Mouse (Mus musculus) lung, adult 2 months (tissue): ENCODE results near the gene Cd40.

Experiments
- CTCF ChIP-seq: fragments of 200-500 bp; IDR thresholded peaks from 2 replicates; pipeline ENCODE4 v1.5.1; 2011; ENCODE audit warnings: mild to moderate bottlenecking, low read length, control low read depth; ENCODE audit not compliant: insufficient read depth
- POLR2A ChIP-seq: fragments of 200-500 bp; IDR thresholded peaks from 2 replicates; pipeline ENCODE4 v1.6.1; 2011; ENCODE audit warnings: low read depth, mild to moderate bottlenecking, control low read depth, low read length, borderline replicate concordance; ENCODE audit errors: extremely low read depth

GRCm38 (mm10) chr2:165081257-165081656 is 25.8 kb downstream of the Cd40 start:
- TF ChIP-seq POLR2A (no peak), CTCF (no peak)
